In genomic region chr3:94613258-94613878, GRCm38 (mm10) we compare ENCODE assay signal across 15 mouse cellular contexts. TPM values are rescaled to one million over a fixed set of nuclear protein-coding genes. Genes with fewer than 3 reads are reported as not detected.
DNase-seq lines count a peak whose midpoint lies in the region; ATAC-seq and TF ChIP-seq lines count a peak whose summit lies in the region.
"Had no signal": no experiment of that assay in that cellular context is flagged by ENCODE, and none has a peak within 500 bp of the region (broad histone marks: within the 10 kb centered on the region; RNA-seq: fewer than 3 reads in every experiment).

No protein-coding gene starts in this region.

- 70% methylated on average over 7 of the region's 7 CpGs for WGBS in liver, embryonic 16.5 days (ENCODE audit: insufficient replicate concordance)
- 78% methylated on average over 7 of the region's 7 CpGs for WGBS in liver, embryonic 12.5 days (ENCODE audit: insufficient replicate concordance)
- 69% methylated on average over 7 of the region's 7 CpGs for WGBS in liver, postnatal 0 days (ENCODE audit: insufficient replicate concordance)
- 62% methylated on average over 7 of the region's 7 CpGs for WGBS in neural tube, embryonic 15.5 days

- ATAC-seq in liver, embryonic 16.5 days (ENCODE audit: low read depth), result peak; percentile 39; the same call in 1 of the 2 replicates
- ATAC-seq in liver, embryonic 12.5 days, result no peak
- peak; percentile 62 for ATAC-seq in liver, postnatal 0 days
- no peak for ATAC-seq in neural tube, embryonic 15.5 days (ENCODE audit: low FRiP score)
- ATAC-seq: intestine, embryonic 15.5 days had no signal

- TF ChIP-seq CTCF in gastrocnemius, adult 2 months (IDR thresholded peaks at IDR 0.05), result no peak
- TF ChIP-seq CTCF in liver, postnatal 0 days (IDR thresholded peaks at IDR 0.05; ENCODE audit: low read depth), result no peak

- no peaks in the 10 kb centered on the region for H3K9me3 ChIP-seq in liver, embryonic 16.5 days (replicated peaks; ENCODE audit: control insufficient read depth, low read length)
- no peaks in the 10 kb centered on the region for H3K9me3 ChIP-seq in liver, embryonic 12.5 days (replicated peaks)
- H3K9me3 ChIP-seq in liver, postnatal 0 days (ENCODE audit: low read length), result no peaks in the 10 kb centered on the region
- H3K9me3 ChIP-seq in neural tube, embryonic 15.5 days (replicated peaks), result no peaks in the 10 kb centered on the region
- H3K9me3 ChIP-seq: intestine, embryonic 15.5 days; limb, embryonic 15.5 days; neural tube, embryonic 12.5 days; stomach, embryonic 15.5 days had no signal

- peak; percentile 61 for DNase-seq in gastrocnemius, adult 2 months
- DNase-seq in gastrocnemius, postnatal 10 days, result no peak
- peak; percentile 28 for DNase-seq in gastrocnemius, postnatal 14 days
- DNase-seq in liver, postnatal 0 days, result no peak
- no peak for DNase-seq in urinary bladder, postnatal 10 days (ENCODE audit: low spot score)
- DNase-seq: cerebellum, postnatal 36 days had no signal

- H3K4me3 ChIP-seq in gastrocnemius, adult 2 months, result no peak overlapping the region
- no peak overlapping the region for H3K4me3 ChIP-seq in liver, embryonic 16.5 days (ENCODE audit: low read depth, low read length)
- H3K4me3 ChIP-seq in liver, embryonic 12.5 days, result no peak overlapping the region
- no peak overlapping the region for H3K4me3 ChIP-seq in liver, postnatal 0 days (ENCODE audit: low read depth, low read length)
- no peak overlapping the region for H3K4me3 ChIP-seq in neural tube, embryonic 15.5 days (replicated peaks)
- H3K4me3 ChIP-seq: intestine, embryonic 15.5 days; limb, embryonic 15.5 days; neural tube, embryonic 12.5 days; stomach, embryonic 15.5 days had no signal

- no peak overlapping the region for H3K9ac ChIP-seq in liver, embryonic 16.5 days (ENCODE audit: low read depth, low read length)
- H3K9ac ChIP-seq in liver, embryonic 12.5 days, result no peak overlapping the region
- H3K9ac ChIP-seq in liver, postnatal 0 days (replicated peaks), result no peak overlapping the region
- no peak overlapping the region for H3K9ac ChIP-seq in neural tube, embryonic 15.5 days (replicated peaks)
- H3K9ac ChIP-seq: intestine, embryonic 15.5 days; limb, embryonic 15.5 days; neural tube, embryonic 12.5 days; stomach, embryonic 15.5 days had no signal

- H3K4me1 ChIP-seq in liver, embryonic 16.5 days (ENCODE audit: control insufficient read depth, low read depth, low read length), result 0 out of 2 replicates have a peak, but pooled peaks cover 4% of the 10 kb centered on the region
- peaks cover 25% of the 10 kb centered on the region for H3K4me1 ChIP-seq in liver, embryonic 12.5 days
- no peaks in the 10 kb centered on the region for H3K4me1 ChIP-seq in liver, postnatal 0 days (ENCODE audit: insufficient read depth)
- H3K4me1 ChIP-seq in neural tube, embryonic 15.5 days, result peaks cover 3% of the 10 kb centered on the region
- H3K4me1 ChIP-seq: intestine, embryonic 15.5 days; neural tube, embryonic 12.5 days; stomach, embryonic 15.5 days had no signal

- intact Hi-C loops in gastrocnemius, adult 2 months (cut with DNase I), result no loop called here
- intact Hi-C loops in gastrocnemius, postnatal 14 days (cut with DNase I; ENCODE audit: low total_unique reads), result no loop called here

- no peaks in the 10 kb centered on the region for H3K36me3 ChIP-seq in liver, embryonic 16.5 days (ENCODE audit: control insufficient read depth, insufficient read depth)
- peaks cover 13% of the 10 kb centered on the region; the same call in 1 of the 2 replicates for H3K36me3 ChIP-seq in liver, embryonic 12.5 days
- H3K36me3 ChIP-seq in liver, postnatal 0 days (replicated peaks; ENCODE audit: insufficient read depth, low read length), result peaks cover 7% of the 10 kb centered on the region
- no peaks in the 10 kb centered on the region for H3K36me3 ChIP-seq in neural tube, embryonic 15.5 days
- H3K36me3 ChIP-seq: intestine, embryonic 15.5 days; limb, embryonic 15.5 days; neural tube, embryonic 12.5 days; stomach, embryonic 15.5 days had no signal

- peak overlapping the region; percentile 57 for H3K27ac ChIP-seq in gastrocnemius, adult 2 months
- H3K27ac ChIP-seq in liver, embryonic 16.5 days (ENCODE audit: low read length), result no peak overlapping the region
- no peak overlapping the region for H3K27ac ChIP-seq in liver, embryonic 12.5 days
- H3K27ac ChIP-seq in liver, postnatal 0 days (ENCODE audit: low read depth), result no peak overlapping the region
- H3K27ac ChIP-seq in neural tube, embryonic 15.5 days (replicated peaks), result no peak overlapping the region
- H3K27ac ChIP-seq: intestine, embryonic 15.5 days; limb, embryonic 15.5 days; neural tube, embryonic 12.5 days; stomach, embryonic 15.5 days had no signal

- no peak for TF ChIP-seq EP300 in liver, postnatal 0 days (IDR thresholded peaks at IDR 0.05; ENCODE audit: low read depth)

- no peaks in the 10 kb centered on the region for H3K27me3 ChIP-seq in liver, embryonic 16.5 days (ENCODE audit: control insufficient read depth, insufficient read depth, low read depth, low read length)
- no peaks in the 10 kb centered on the region for H3K27me3 ChIP-seq in liver, embryonic 12.5 days (replicated peaks)
- H3K27me3 ChIP-seq in liver, postnatal 0 days (ENCODE audit: insufficient read depth, low read length), result no peaks in the 10 kb centered on the region
- H3K27me3 ChIP-seq in neural tube, embryonic 15.5 days (replicated peaks), result no peaks in the 10 kb centered on the region
- H3K27me3 ChIP-seq: intestine, embryonic 15.5 days; limb, embryonic 15.5 days; neural tube, embryonic 12.5 days; stomach, embryonic 15.5 days had no signal

- H3K4me2 ChIP-seq in liver, embryonic 16.5 days (ENCODE audit: low read depth, low read length), result no peak overlapping the region
- H3K4me2 ChIP-seq in liver, embryonic 12.5 days, result no peak overlapping the region
- H3K4me2 ChIP-seq in liver, postnatal 0 days (ENCODE audit: low read depth, low read length), result no peak overlapping the region
- H3K4me2 ChIP-seq in neural tube, embryonic 15.5 days, result no peak overlapping the region
- H3K4me2 ChIP-seq: intestine, embryonic 15.5 days; limb, embryonic 15.5 days; midbrain, embryonic 11.5 days; neural tube, embryonic 12.5 days; stomach, embryonic 15.5 days had no signal

RNA-seq across cellular contexts. Expression of gene Gm10972, which starts 29.5 kb away (rescaled TPM):
- total RNA-seq in gastrocnemius, adult 2 months (2021), result not detected
- not detected for total RNA-seq in gastrocnemius, postnatal 10 days (2021)
- polyA plus RNA-seq in liver, embryonic 16.5 days (2015; fragmentation: Nextera tagmentation; extraction: Ambion mirVana), result not detected in 2 replicates
- not detected in 2 replicates for polyA plus RNA-seq in liver, embryonic 12.5 days (2016; fragmentation: Nextera tagmentation; extraction: Ambion mirVana)
- total RNA-seq in gastrocnemius, postnatal 14 days (2021), result not detected
- polyA plus RNA-seq in liver, postnatal 0 days (2015; fragmentation: Nextera tagmentation; extraction: Ambion mirVana), result not detected in 2 replicates
- not detected in 2 replicates for polyA plus RNA-seq in neural tube, embryonic 15.5 days (2015; fragmentation: Nextera tagmentation; extraction: Ambion mirVana)
- total RNA-seq: layer of hippocampus, postnatal 14 days had no signal
- polyA plus RNA-seq: intestine, embryonic 15.5 days; limb, embryonic 15.5 days; midbrain, embryonic 11.5 days; neural tube, embryonic 12.5 days; stomach, embryonic 15.5 days had no signal

RNA-seq across cellular contexts. Expression of gene Snx27, which starts 30.9 kb away (rescaled TPM):
- total RNA-seq in gastrocnemius, adult 2 months (2021), result 10 to 100 TPM; 35.7 to 37.1 TPM
- total RNA-seq in gastrocnemius, postnatal 10 days (2021), result 10 to 100 TPM; 29.5 to 37.1 TPM
- 10.2 and 12.3 TPM in 2 replicates for polyA plus RNA-seq in liver, embryonic 16.5 days (2015; fragmentation: Nextera tagmentation; extraction: Ambion mirVana)
- polyA plus RNA-seq in liver, embryonic 12.5 days (2016; fragmentation: Nextera tagmentation; extraction: Ambion mirVana), result 23.9 and 25.1 TPM in 2 replicates
- total RNA-seq in gastrocnemius, postnatal 14 days (2021), result 10 to 100 TPM; 23.8 to 25.1 TPM
- polyA plus RNA-seq in liver, postnatal 0 days (2015; fragmentation: Nextera tagmentation; extraction: Ambion mirVana), result 9.9 and 10.1 TPM in 2 replicates
- polyA plus RNA-seq in neural tube, embryonic 15.5 days (2015; fragmentation: Nextera tagmentation; extraction: Ambion mirVana), result 96.2 and 96.6 TPM in 2 replicates

RNA-seq across cellular contexts. Expression of gene Tuft1, which starts 45.3 kb away (rescaled TPM):
- 1 to 10 TPM in 1 of 2 experiments, under 1 TPM in 1; 0.92 to 2.2 TPM for total RNA-seq in gastrocnemius, adult 2 months (2021)
- total RNA-seq in gastrocnemius, postnatal 10 days (2021), result 1 to 10 TPM; 1.1 to 1.2 TPM
- 13.2 and 13.3 TPM in 2 replicates for polyA plus RNA-seq in liver, embryonic 16.5 days (2015; fragmentation: Nextera tagmentation; extraction: Ambion mirVana)
- polyA plus RNA-seq in liver, embryonic 12.5 days (2016; fragmentation: Nextera tagmentation; extraction: Ambion mirVana), result 5.4 and 7.5 TPM in 2 replicates
- total RNA-seq in gastrocnemius, postnatal 14 days (2021), result 1 to 10 TPM in 1 of 2 experiments, under 1 TPM in 1; 0.98 to 1.4 TPM
- 7.5 and 8.1 TPM in 2 replicates for polyA plus RNA-seq in liver, postnatal 0 days (2015; fragmentation: Nextera tagmentation; extraction: Ambion mirVana)
- polyA plus RNA-seq in neural tube, embryonic 15.5 days (2015; fragmentation: Nextera tagmentation; extraction: Ambion mirVana), result 5.3 and 5.6 TPM in 2 replicates

Comparison
In these comparisons a context has a peak if more than half of its experiments do, and no peak if none do; other contexts are left out.
1. DNase-seq: peak in gastrocnemius, adult 2 months (single experiment) and gastrocnemius, postnatal 14 days (single experiment); none in gastrocnemius, postnatal 10 days (single experiment), liver, postnatal 0 days (single experiment) and urinary bladder, postnatal 10 days (single experiment).
2. ATAC-seq: peak in liver, embryonic 16.5 days (single experiment) and liver, postnatal 0 days (single experiment); none in liver, embryonic 12.5 days (single experiment) and neural tube, embryonic 15.5 days (single experiment).